Mouse (Mus musculus) E14TG2a.4 (cell line): ENCODE measurements around the gene Tspan3.

Experiments used
- CTCF ChIP-seq: conservative IDR thresholded peaks from 2 replicates; pipeline ENCODE4 v1.5.1; 2014; ENCODE audit warnings: low read length
- NANOG ChIP-seq: IDR thresholded peaks from 2 replicates; pipeline ENCODE4 v1.6.1; 2014; ENCODE audit warnings: borderline replicate concordance, low read length, mixed read lengths

GRCm38 (mm10) chr9:56165377-56165776 lies at the start of gene Tspan3:
- no peak for TF ChIP-seq CTCF
- no peak for TF ChIP-seq NANOG
